Mouse (Mus musculus) heart, embryonic 14.5 days (tissue): Measurements from ENCODE around the gene Fbln2. TPM values are rescaled to one million over a fixed set of nuclear protein-coding genes. Genes with fewer than 3 reads are reported as not detected.

ENCODE experiments used
- ATAC-seq: fragments of 200-750 bp; cut with Nextera tagmentation; 2 replicates; pipeline ENCODE4 v1.8.0; 2017; ENCODE audit warnings: low read depth, moderate TSS enrichment; ENCODE audit not compliant: insufficient number of reproducible peaks, insufficient read depth, low FRiP score
- H3K27ac ChIP-seq, 2 experiments: fragments of 200-500 bp in 1 of 2; fragments of 300-500 bp in 1 of 2; sonication (generic) in 1 of 2; replicated peaks in 1 of 2; 2 replicates each; pipeline ENCODE4 v1.5.1; 2012 to 2014; ENCODE audit warnings: low read depth in 2 of 2, low read length in 2 of 2, control low read depth in 1 of 2, mild to moderate bottlenecking in 1 of 2, mixed read lengths in 1 of 2; ENCODE audit not compliant: control insufficient read depth in 1 of 2, insufficient read depth in 1 of 2
- H3K27me3 ChIP-seq: fragments of 300-500 bp; sonication (generic); 2 replicates; pipeline ENCODE4 v1.6.1; 2014; ENCODE audit warnings: mild to moderate bottlenecking, low read length, control low read depth; ENCODE audit not compliant: control insufficient read depth, insufficient read depth
- H3K36me3 ChIP-seq: fragments of 300-500 bp; sonication (generic); 2 replicates; pipeline ENCODE4 v1.6.1; 2014; ENCODE audit warnings: mild to moderate bottlenecking, control low read depth, low read length, mixed read lengths; ENCODE audit not compliant: control insufficient read depth, insufficient read depth
- H3K4me1 ChIP-seq, 2 experiments: fragments of 200-500 bp in 1 of 2; fragments of 300-500 bp in 1 of 2; sonication (generic) in 1 of 2; 2 replicates each; pipeline ENCODE4 v1.6.1; 2012 to 2014; ENCODE audit warnings: low read length in 2 of 2, control low read depth in 1 of 2, mixed read lengths in 1 of 2; ENCODE audit not compliant: control insufficient read depth in 2 of 2, insufficient read depth in 2 of 2
- H3K4me2 ChIP-seq: fragments of 300-500 bp; sonication (generic); 2 replicates; pipeline ENCODE4 v1.6.1; 2014; ENCODE audit warnings: mild to moderate bottlenecking, low read length
- H3K4me3 ChIP-seq, 2 experiments: fragments of 200-500 bp in 1 of 2; fragments of 300-500 bp in 1 of 2; sonication (generic) in 1 of 2; 2 replicates each; pipeline ENCODE4 v1.5.1; 2012 to 2014; ENCODE audit warnings: low read length in 2 of 2, mild to moderate bottlenecking in 2 of 2, control low read depth in 1 of 2, low read depth in 1 of 2, moderate library complexity in 1 of 2; ENCODE audit not compliant: control insufficient read depth in 1 of 2, insufficient read depth in 1 of 2
- H3K9ac ChIP-seq: fragments of 300-500 bp; sonication (generic); 2 replicates; pipeline ENCODE4 v1.6.1; 2014; ENCODE audit warnings: mild to moderate bottlenecking, low read length
- H3K9me3 ChIP-seq: fragments of 300-500 bp; sonication (generic); 2 replicates; pipeline ENCODE4 v1.6.1; 2016; ENCODE audit warnings: low read length, control low read depth; ENCODE audit not compliant: control insufficient read depth
- WGBS: fragments of 180-500 bp; shearing (Covaris S2); extraction: QIAGEN DNeasy Blood & Tissue Kit; methylation state at CpG from one replicate; pipeline ENCODE4 v1.1.7; 2014; 5-methylcytosine and 5-hydroxymethylcytosine counted together
- polyA plus RNA-seq: library from polyadenylated mRNA; unstranded; fragments of >200 nt; fragmentation: Nextera tagmentation; extraction: Ambion mirVana; gene quantifications from 2 replicates; pipeline ENCODE4 v1.2.1, GENCODE M21; 2014

Gene Fbln2
- polyA plus RNA-seq, 1 experiment from 2014 or later: 144 TPM

GRCm38 (mm10) chr6:91184776-91185175 is 27.5 kb upstream of the Fbln2 start:
- no peak overlapping the region for H3K9ac ChIP-seq
- H3K9me3 ChIP-seq: no peaks in the 10 kb centered on the region
- ATAC-seq: no peak
- 59% methylated on average over 3 of the region's 3 CpGs for WGBS
- no peaks in the 10 kb centered on the region for H3K36me3 ChIP-seq
- peaks cover 18 to 25% of the 10 kb centered on the region in 2 experiments for H3K4me1 ChIP-seq
- no peak overlapping the region for H3K4me2 ChIP-seq
- no peaks in the 10 kb centered on the region for H3K27me3 ChIP-seq
- H3K27ac ChIP-seq: no peak overlapping the region
- H3K4me3 ChIP-seq: no peak overlapping the region

- no peak overlapping the region for H3K9ac ChIP-seq
- no peaks in the 10 kb centered on the region for H3K27me3 ChIP-seq
- H3K4me3 ChIP-seq: no peak overlapping the region
- no peak overlapping the region for H3K4me2 ChIP-seq
- no peak for ATAC-seq
- H3K27ac ChIP-seq: no peak overlapping the region
- WGBS: 83% methylated on average over 5 of the region's 5 CpGs
- H3K36me3 ChIP-seq: no peaks in the 10 kb centered on the region
- no peaks in the 10 kb centered on the region for H3K9me3 ChIP-seq
- peaks cover 16 to 25% of the 10 kb centered on the region in 2 experiments for H3K4me1 ChIP-seq
Measured at GRCm38 (mm10) chr6:91185502-91185901, 26.8 kb upstream of the Fbln2 start.

- Histone ChIP-seq H3K4me2 (no peak overlapping the region), H3K4me1 (peaks cover 16 to 25% of the 10 kb centered on the region in 2 experiments), H3K36me3 (no peaks in the 10 kb centered on the region), H3K27me3 (no peaks in the 10 kb centered on the region), H3K27ac (no peak overlapping the region), H3K4me3 (no peak overlapping the region), H3K9me3 (no peaks in the 10 kb centered on the region), H3K9ac (no peak overlapping the region)
- no peak for ATAC-seq
- 56% methylated on average over 4 of the region's 4 CpGs for WGBS
Measured at GRCm38 (mm10) chr6:91186161-91186931, 25.9 kb upstream of the Fbln2 start.

GRCm38 (mm10) chr6:91186934-91187333 is 25.3 kb upstream of the Fbln2 start:
- Histone ChIP-seq H3K9me3 (no peaks in the 10 kb centered on the region), H3K27me3 (no peaks in the 10 kb centered on the region), H3K36me3 (no peaks in the 10 kb centered on the region), H3K27ac (no peak overlapping the region), H3K4me2 (no peak overlapping the region), H3K4me1 (peaks cover 14 to 23% of the 10 kb centered on the region in 2 experiments), H3K9ac (no peak overlapping the region), H3K4me3 (no peak overlapping the region)
- no peak for ATAC-seq
- WGBS: 45% methylated on average over 6 of the region's 6 CpGs

- H3K9ac ChIP-seq: no peak overlapping the region
- ATAC-seq: no peak
- 74% methylated on average over 3 of the region's 3 CpGs for WGBS
- no peak overlapping the region for H3K4me3 ChIP-seq
- no peak overlapping the region for H3K27ac ChIP-seq
- H3K27me3 ChIP-seq: no peaks in the 10 kb centered on the region
- H3K9me3 ChIP-seq: no peaks in the 10 kb centered on the region
- no peaks in the 10 kb centered on the region for H3K36me3 ChIP-seq
- no peak overlapping the region for H3K4me2 ChIP-seq
- peaks cover 14 to 24% of the 10 kb centered on the region in 2 experiments for H3K4me1 ChIP-seq
Measured at GRCm38 (mm10) chr6:91187871-91188270, 24.4 kb upstream of the Fbln2 start.

GRCm38 (mm10) chr6:91189971-91190370 is 22.3 kb upstream of the Fbln2 start:
- no peak for ATAC-seq
- WGBS: 89% methylated on average over 6 of the region's 6 CpGs

GRCm38 (mm10) chr6:91191465-91191864 is 20.8 kb upstream of the Fbln2 start:
- 38% methylated on average over 2 of the region's 2 CpGs for WGBS
- Histone ChIP-seq H3K27me3 (no peaks in the 10 kb centered on the region; the same call in 1 of the 2 replicates), H3K4me1 (peaks cover 13 to 25% of the 10 kb centered on the region in 2 experiments), H3K36me3 (no peaks in the 10 kb centered on the region), H3K9me3 (no peaks in the 10 kb centered on the region), H3K27ac (no peak overlapping the region), H3K9ac (no peak overlapping the region), H3K4me2 (no peak overlapping the region), H3K4me3 (no peak overlapping the region)
- ATAC-seq: no peak

More at GRCm38 (mm10) chr6:91189971-91190370, 22.3 kb upstream of the Fbln2 start:
- Histone ChIP-seq H3K9me3 (no peaks in the 10 kb centered on the region), H3K36me3 (no peaks in the 10 kb centered on the region), H3K4me1 (peaks cover 8 to 18% of the 10 kb centered on the region in 2 experiments), H3K27ac (no peak overlapping the region), H3K4me2 (no peak overlapping the region), H3K4me3 (no peak overlapping the region), H3K9ac (no peak overlapping the region), H3K27me3 (no peaks in the 10 kb centered on the region; the same call in 1 of the 2 replicates)
